Mouse (Mus musculus) liver, embryonic 14.5 days (tissue): ENCODE measurements around the gene Fuom. TPM values are rescaled to one million over a fixed set of nuclear protein-coding genes. Genes with fewer than 3 reads are reported as not detected.

Experiments used
- ATAC-seq: fragments of 200-750 bp; cut with Nextera tagmentation; 2 replicates; pipeline ENCODE4 v1.8.0; 2017; ENCODE audit warnings: moderate number of reproducible peaks, mild to moderate bottlenecking, moderate library complexity; ENCODE audit not compliant: insufficient read depth
- DNase-seq, 3 experiments: peaks; one replicate each; pipeline ENCODE4 v3.0.0-alpha.2; 2012 to 2013; ENCODE audit warnings: low read depth in 3 of 3, low spot score in 3 of 3
- H3K27ac ChIP-seq: fragments of 300-500 bp; sonication (generic); 2 replicates; pipeline ENCODE4 v1.5.1; 2014; ENCODE audit warnings: moderate library complexity, mild to moderate bottlenecking, control low read depth, inconsistent platforms
- H3K27me3 ChIP-seq: fragments of 300-500 bp; sonication (generic); 2 replicates; pipeline ENCODE4 v1.6.1; 2014; ENCODE audit warnings: mild to moderate bottlenecking, low read length, moderate library complexity; ENCODE audit not compliant: control insufficient read depth, insufficient read depth
- H3K36me3 ChIP-seq: fragments of 300-500 bp; sonication (generic); replicated peaks from 2 replicates; pipeline ENCODE4 v1.6.1; 2014; ENCODE audit warnings: low read depth; ENCODE audit not compliant: control insufficient read depth, insufficient read depth
- H3K4me1 ChIP-seq, 2 experiments: fragments of 200-500 bp in 1 of 2; fragments of 300-500 bp in 1 of 2; sonication (generic) in 1 of 2; replicated peaks; 2 replicates each; pipeline ENCODE4 v1.6.1; 2012 to 2014; ENCODE audit warnings: antibody characterized with exemption in 1 of 2, inconsistent platforms in 1 of 2, low read length in 1 of 2; ENCODE audit not compliant: control insufficient read depth in 2 of 2, insufficient read depth in 2 of 2
- H3K4me2 ChIP-seq: fragments of 300-500 bp; sonication (generic); 2 replicates; pipeline ENCODE4 v1.6.1; 2014; ENCODE audit warnings: low read depth, mild to moderate bottlenecking, control low read depth, moderate library complexity
- H3K4me3 ChIP-seq, 2 experiments: fragments of 200-500 bp in 1 of 2; fragments of 300-500 bp in 1 of 2; sonication (generic) in 1 of 2; 2 replicates each; pipeline ENCODE4 v1.5.1; 2012 to 2014; ENCODE audit warnings: low read depth in 2 of 2, low read length in 2 of 2, mild to moderate bottlenecking in 2 of 2, control low read depth in 1 of 2, inconsistent platforms in 1 of 2, moderate library complexity in 1 of 2; ENCODE audit not compliant: insufficient read depth in 1 of 2
- H3K9ac ChIP-seq: fragments of 300-500 bp; sonication (generic); replicated peaks from 2 replicates; pipeline ENCODE4 v1.6.1; 2014; ENCODE audit warnings: mild to moderate bottlenecking, control low read depth, moderate library complexity
- H3K9me3 ChIP-seq: fragments of 300-500 bp; sonication (generic); 2 replicates; pipeline ENCODE4 v1.6.1; 2016; ENCODE audit warnings: low read length, mixed read lengths; ENCODE audit not compliant: control insufficient read depth
- CTCF ChIP-seq: IDR thresholded peaks from 2 replicates; pipeline ENCODE4 v1.5.1; 2016; ENCODE audit warnings: antibody characterized with exemption, low read depth, control low read depth
- EP300 ChIP-seq: IDR thresholded peaks from 2 replicates; pipeline ENCODE4 v1.6.1; 2016; ENCODE audit warnings: antibody characterized with exemption, low read depth
- WGBS: fragments of 180-500 bp; shearing (Covaris S2); extraction: QIAGEN DNeasy Blood & Tissue Kit; methylation state at CpG from one replicate; pipeline ENCODE4 v1.1.7; 2014; ENCODE audit not compliant: insufficient replicate concordance; 5-methylcytosine and 5-hydroxymethylcytosine counted together
- polyA plus RNA-seq, 2 experiments: library from polyadenylated mRNA; depleted of rRNA in 1 of 2; stranded (reverse) in 1 of 2; unstranded in 1 of 2; fragments of >200 nt; fragmentation: Nextera tagmentation in 1 of 2; extraction: Ambion mirVana in 1 of 2; gene quantifications; 2 replicates each; pipeline versions ENCODE4 v1.2.1 to v1.2.3; 2012 to 2014

Gene Fuom
- polyA plus RNA-seq (2012; rRNA removed) (6.3 and 6.7 TPM in 2 replicates), polyA plus RNA-seq (2014; fragmentation: Nextera tagmentation; extraction: Ambion mirVana) (7.7 and 9.2 TPM in 2 replicates)

GRCm38 (mm10) chr7:140101993-140102860 lies at the start of gene Fuom:
TSS of gene Fuom (minus strand) at chr7:140102441.
- Histone ChIP-seq H3K27ac (no peak within 1 kb of the TSS), H3K4me2 (peak within 1 kb of the TSS; percentile 79), H3K9me3 (no peaks in the 10 kb centered on the region), H3K4me3 (peak within 1 kb of the TSS; percentile 51 to 52), H3K27me3 (no peaks in the 10 kb centered on the region), H3K9ac (peak within 1 kb of the TSS; percentile 38), H3K36me3 (no peaks in the 10 kb centered on the region), H3K4me1 (peaks cover 0 to 6% of the 10 kb centered on the region in 2 experiments; a peak in 2 of 4 replicates)
- DNase-seq (peak; percentile 53 to 64 (median 60)), ATAC-seq (peak; percentile 82)
- WGBS: 4% methylated on average over 30 of the region's 30 CpGs
- TF ChIP-seq CTCF (no peak), EP300 (no peak)

GRCm38 (mm10) chr7:140144550-140144949 lies 42.3 kb upstream of the Fuom start:
- no peak overlapping the region for H3K4me3 ChIP-seq
- DNase-seq (no peak), ATAC-seq (no peak)
- no peak overlapping the region for H3K4me2 ChIP-seq
- no peaks in the 10 kb centered on the region for H3K27me3 ChIP-seq
- H3K36me3 ChIP-seq: no peaks in the 10 kb centered on the region; the same call in 1 of the 2 replicates
- no peak for TF ChIP-seq EP300
- TF ChIP-seq CTCF: no peak
- 69% methylated on average over 4 of the region's 4 CpGs for WGBS
- H3K27ac ChIP-seq: no peak overlapping the region
- H3K9me3 ChIP-seq: no peaks in the 10 kb centered on the region
- no peak overlapping the region for H3K9ac ChIP-seq
- H3K4me1 ChIP-seq: no peaks in the 10 kb centered on the region

GRCm38 (mm10) chr7:140141350-140141749 lies 39.1 kb upstream of the Fuom start:
- Histone ChIP-seq H3K9me3 (no peaks in the 10 kb centered on the region), H3K4me3 (no peak overlapping the region), H3K27ac (no peak overlapping the region), H3K4me2 (no peak overlapping the region), H3K4me1 (peaks cover 0 to 3% of the 10 kb centered on the region in 2 experiments; a peak in 2 of 4 replicates), H3K9ac (no peak overlapping the region), H3K27me3 (no peaks in the 10 kb centered on the region), H3K36me3 (no peaks in the 10 kb centered on the region)
- DNase-seq (peak; percentile 38 to 46 (median 40)), ATAC-seq (no peak)
- WGBS: 4% methylated on average over 14 of the region's 14 CpGs
- TF ChIP-seq EP300 (no peak), CTCF (peak; percentile 82)

GRCm38 (mm10) chr7:140138021-140138310 lies 35.7 kb upstream of the Fuom start:
- Histone ChIP-seq H3K4me2 (peak overlapping the region; percentile 81), H3K9me3 (no peaks in the 10 kb centered on the region), H3K9ac (peak overlapping the region; percentile 77), H3K36me3 (no peaks in the 10 kb centered on the region), H3K27ac (peak overlapping the region; percentile 44), H3K4me3 (peak overlapping the region; percentile 69 to 84), H3K27me3 (no peaks in the 10 kb centered on the region), H3K4me1 (peaks cover 0 to 6% of the 10 kb centered on the region in 2 experiments; a peak in 2 of 4 replicates)
- ATAC-seq (no peak), DNase-seq (no peak)
- WGBS: 0% methylated on average over 8 of the region's 8 CpGs
- no peak for TF ChIP-seq EP300
- TF ChIP-seq CTCF: no peak
